In genomic region chr11:101725043-101725442, GRCm38 (mm10) we compare ENCODE assay signal across 28 mouse cellular contexts. TPM values are rescaled to one million over a fixed set of nuclear protein-coding genes. Genes with fewer than 3 reads are reported as not detected.
A peak's percentile ranks its signal among the peaks of the same experiment; 100 is the strongest.
DNase-seq lines count a peak whose midpoint lies in the region; ATAC-seq and TF ChIP-seq lines count a peak whose summit lies in the region.
"Had no signal": no experiment of that assay in that cellular context is flagged by ENCODE, and none has a peak within 500 bp of the region (broad histone marks: within the 10 kb centered on the region; RNA-seq: fewer than 3 reads in every experiment).

No protein-coding gene starts in this region.

- no peak overlapping the region for H3K9ac ChIP-seq in liver, postnatal 0 days (replicated peaks)
- H3K9ac ChIP-seq in liver, embryonic 12.5 days, result no peak overlapping the region
- H3K9ac ChIP-seq: embryonic facial prominence, embryonic 13.5 days; heart, embryonic 13.5 days; hindbrain, embryonic 14.5 days had no signal

- no peak for DNase-seq in liver, postnatal 0 days
- peak; percentile 40 for DNase-seq in NIH3T3 (ENCODE audit: low read depth)
- no peak for DNase-seq in urinary bladder, postnatal 10 days (ENCODE audit: low spot score)
- DNase-seq in left cerebral cortex, postnatal 10 days (ENCODE audit: extremely low spot score in 1 of 2, low spot score in 2 of 2), result no peak
- DNase-seq: adrenal gland, adult 2 months; adrenal gland, postnatal 14 days; cerebellum, adult 11 months; cerebellum, adult 2 months; cerebellum, adult 9-11 months; cerebellum, postnatal 25 days; gastrocnemius, postnatal 10 days; gastrocnemius, postnatal 36 days; heart, adult 2 months; heart, postnatal 14 days; heart, postnatal 4 days; kidney, adult 18-20 months had no signal

- 60% methylated on average over 8 of the region's 8 CpGs for WGBS in liver, postnatal 0 days (ENCODE audit: insufficient replicate concordance)
- WGBS in liver, embryonic 12.5 days (ENCODE audit: insufficient replicate concordance), result 67% methylated on average over 8 of the region's 8 CpGs

- H3K9me3 ChIP-seq in liver, postnatal 0 days (ENCODE audit: low read length), result no peaks in the 10 kb centered on the region
- no peaks in the 10 kb centered on the region for H3K9me3 ChIP-seq in liver, embryonic 12.5 days (replicated peaks)
- H3K9me3 ChIP-seq: embryonic facial prominence, embryonic 13.5 days; G1E; heart, embryonic 10.5 days; heart, embryonic 13.5 days had no signal

- no peaks in the 10 kb centered on the region for H3K36me3 ChIP-seq in liver, postnatal 0 days (replicated peaks; ENCODE audit: insufficient read depth, low read length)
- no peaks in the 10 kb centered on the region for H3K36me3 ChIP-seq in liver, embryonic 12.5 days
- H3K36me3 ChIP-seq in C2C12 (ENCODE audit: control insufficient read depth, insufficient read depth) (no peaks in the 10 kb centered on the region), myocyte (ENCODE audit: control insufficient read depth, insufficient read depth) (no peaks in the 10 kb centered on the region)
- H3K36me3 ChIP-seq: embryonic facial prominence, embryonic 13.5 days; G1E; heart, embryonic 10.5 days; heart, embryonic 13.5 days had no signal

- intact Hi-C loops in left cerebral cortex, postnatal 10 days (cut with DNase I), result no loop called here

- TF ChIP-seq POLR2A in myocyte (IDR thresholded peaks at IDR 0.05; ENCODE audit: insufficient read length, low read depth), result no peak

- ATAC-seq in liver, postnatal 0 days, result 0 out of 2 replicates have a peak, but pooled peaks have one; percentile 23
- ATAC-seq in liver, embryonic 12.5 days, result no peak
- ATAC-seq: forebrain, embryonic 14.5 days; hindbrain, postnatal 0 days; inflammation-experienced regulatory T-cells, adult 6 months; intestine, embryonic 16.5 days had no signal

- H3K4me1 ChIP-seq in liver, postnatal 0 days (ENCODE audit: insufficient read depth), result no peaks in the 10 kb centered on the region
- H3K4me1 ChIP-seq in liver, embryonic 12.5 days, result no peaks in the 10 kb centered on the region
- H3K4me1 ChIP-seq: embryonic facial prominence, embryonic 13.5 days; heart, embryonic 10.5 days; heart, embryonic 13.5 days had no signal

- no peak for TF ChIP-seq CTCF in liver, postnatal 0 days (IDR thresholded peaks at IDR 0.05; ENCODE audit: low read depth)
- TF ChIP-seq CTCF in C2C12 (IDR thresholded peaks at IDR 0.05; ENCODE audit: control insufficient read depth, insufficient read depth, insufficient read length), result no peak

- H3K4me3 ChIP-seq in liver, postnatal 0 days (ENCODE audit: low read depth, low read length), result no peak overlapping the region
- no peak overlapping the region for H3K4me3 ChIP-seq in liver, embryonic 12.5 days
- H3K4me3 ChIP-seq in C2C12 (ENCODE audit: insufficient read depth, poor library complexity, severe bottlenecking) (no peak overlapping the region), myocyte (no peak overlapping the region)
- H3K4me3 ChIP-seq: embryonic facial prominence, embryonic 13.5 days; heart, adult 2 months; heart, embryonic 10.5 days; heart, embryonic 13.5 days had no signal

- H3K27ac ChIP-seq in liver, postnatal 0 days (ENCODE audit: low read depth), result no peak overlapping the region
- H3K27ac ChIP-seq in liver, embryonic 12.5 days, result no peak overlapping the region
- H3K27ac ChIP-seq: embryonic facial prominence, embryonic 13.5 days; heart, adult 2 months; heart, embryonic 10.5 days; heart, embryonic 13.5 days; hindbrain, embryonic 14.5 days; hindbrain, postnatal 0 days had no signal

- no peaks in the 10 kb centered on the region for H3K27me3 ChIP-seq in liver, postnatal 0 days (ENCODE audit: insufficient read depth, low read length)
- H3K27me3 ChIP-seq in liver, embryonic 12.5 days (replicated peaks), result no peaks in the 10 kb centered on the region
- H3K27me3 ChIP-seq in C2C12 (ENCODE audit: control insufficient read depth, insufficient read depth, insufficient read length), result no peaks in the 10 kb centered on the region
- H3K27me3 ChIP-seq in myocyte (ENCODE audit: control insufficient read depth, insufficient read depth, insufficient read length), result no peaks in the 10 kb centered on the region
- H3K27me3 ChIP-seq: embryonic facial prominence, embryonic 13.5 days; heart, embryonic 13.5 days had no signal

- H3K4me2 ChIP-seq in liver, postnatal 0 days (ENCODE audit: low read depth, low read length), result no peak overlapping the region
- H3K4me2 ChIP-seq in liver, embryonic 12.5 days, result no peak overlapping the region
- H3K4me2 ChIP-seq in myocyte (ENCODE audit: low read depth), result peak overlapping the region; percentile 46
- H3K4me2 ChIP-seq: embryonic facial prominence, embryonic 13.5 days; heart, embryonic 13.5 days; hindbrain, embryonic 14.5 days had no signal

- H3ac ChIP-seq in C2C12 (ENCODE audit: control insufficient read depth, insufficient read length, low read depth) (no peak overlapping the region), myocyte (ENCODE audit: control insufficient read depth, insufficient read length) (no peak overlapping the region)

- no peak for TF ChIP-seq EP300 in liver, postnatal 0 days (IDR thresholded peaks at IDR 0.05; ENCODE audit: low read depth)

- H3K79me2 ChIP-seq in C2C12 (ENCODE audit: control insufficient read depth, insufficient read depth), result no peaks in the 10 kb centered on the region
- no peaks in the 10 kb centered on the region for H3K79me2 ChIP-seq in myocyte (ENCODE audit: control insufficient read depth, insufficient read depth)

- no peaks in the 10 kb centered on the region for H3K79me3 ChIP-seq in C2C12 (ENCODE audit: low read depth)

TF ChIP-seq in C2C12, 6 proteins besides CTCF, POLR2A, EP300 and RAD21:
- TF ChIP-seq CEBPB (IDR thresholded peaks at IDR 0.05; ENCODE audit: low read depth), result no peak
- no peak for TF ChIP-seq MYOD1 (IDR thresholded peaks at IDR 0.05; ENCODE audit: control insufficient read depth, insufficient read length, low read depth)
- TF ChIP-seq USF1 (IDR thresholded peaks at IDR 0.05; ENCODE audit: low read depth), result peak; percentile 88
- peak; percentile 84 for TF ChIP-seq MAX (IDR thresholded peaks at IDR 0.05)
- TF ChIP-seq MYOG (IDR thresholded peaks at IDR 0.05; ENCODE audit: control insufficient read depth, extremely low read depth, insufficient read length), result no peak

TF ChIP-seq in myocyte, 11 proteins besides CTCF, POLR2A, EP300 and RAD21:
- peak; percentile 78 for TF ChIP-seq USF1 (IDR thresholded peaks at IDR 0.05; ENCODE audit: low read depth)
- no peak for TF ChIP-seq REST (IDR thresholded peaks at IDR 0.05; ENCODE audit: insufficient read depth, insufficient read length)
TF ChIP-seq in myocyte: peak in this region for 1.

RNA-seq across cellular contexts. Expression of gene Dhx8, which starts 7.7 kb away (rescaled TPM):
- polyA plus RNA-seq in liver, postnatal 0 days (2015; fragmentation: Nextera tagmentation; extraction: Ambion mirVana), result 10.2 and 12.9 TPM in 2 replicates
- 25.6 and 26.3 TPM in 2 replicates for polyA plus RNA-seq in liver, embryonic 12.5 days (2016; fragmentation: Nextera tagmentation; extraction: Ambion mirVana)
- polyA plus RNA-seq in C2C12 (2012; fragmentation: generic; extraction: Trizol) (17.1 TPM), myocyte (2012; fragmentation: generic; extraction: Trizol) (19.1 TPM)
- total RNA-seq in left cerebral cortex, postnatal 10 days (2021), result 10 to 100 TPM; 32.8 to 34.5 TPM

RNA-seq across cellular contexts. Expression of gene Arl4d, which starts 59.7 kb away (rescaled TPM):
- polyA plus RNA-seq in liver, postnatal 0 days (2015; fragmentation: Nextera tagmentation; extraction: Ambion mirVana), result 3.4 and 4.1 TPM in 2 replicates
- polyA plus RNA-seq in liver, embryonic 12.5 days (2016; fragmentation: Nextera tagmentation; extraction: Ambion mirVana), result 1.0 and 1.3 TPM in 2 replicates
- polyA plus RNA-seq in C2C12 (2012; fragmentation: generic; extraction: Trizol) (2.5 TPM), myocyte (2012; fragmentation: generic; extraction: Trizol) (7.7 TPM)
- total RNA-seq in left cerebral cortex, postnatal 10 days (2021), result 10 to 100 TPM; 25.3 to 26.0 TPM
